Mouse (Mus musculus) embryonic facial prominence, embryonic 10.5 days (tissue): ENCODE measurements around the gene Gnao1. TPM values are rescaled to one million over a fixed set of nuclear protein-coding genes. Genes with fewer than 3 reads are reported as not detected.

ENCODE experiments used
- DNase-seq: peaks from one replicate; pipeline ENCODE4 v3.0.0-alpha.2; 2017; ENCODE audit warnings: low spot score
- H3K27ac ChIP-seq: fragments of 300-500 bp; sonication (generic); replicated peaks from 2 replicates; pipeline ENCODE4 v1.5.1; 2016; ENCODE audit warnings: mild to moderate bottlenecking
- H3K27me3 ChIP-seq: fragments of 300-500 bp; sonication (generic); replicated peaks from 2 replicates; pipeline ENCODE4 v1.6.1; 2016; ENCODE audit warnings: low read depth, mild to moderate bottlenecking; ENCODE audit not compliant: poor library complexity, severe bottlenecking
- H3K36me3 ChIP-seq: fragments of 300-500 bp; sonication (generic); replicated peaks from 2 replicates; pipeline ENCODE4 v1.6.1; 2016; ENCODE audit warnings: mild to moderate bottlenecking, moderate library complexity
- H3K4me1 ChIP-seq: fragments of 300-500 bp; sonication (generic); 2 replicates; pipeline ENCODE4 v1.6.1; 2016
- H3K4me3 ChIP-seq: fragments of 300-500 bp; sonication (generic); 2 replicates; pipeline ENCODE4 v1.5.1; 2016; ENCODE audit warnings: mild to moderate bottlenecking, moderate library complexity
- H3K9me3 ChIP-seq: fragments of 300-500 bp; sonication (generic); 2 replicates; pipeline ENCODE4 v1.6.1; 2016; ENCODE audit warnings: mild to moderate bottlenecking
- WGBS: fragments of 180-500 bp; shearing (Covaris S2); methylation state at CpG from one replicate; pipeline ENCODE4 v1.1.7; 2016; 5-methylcytosine and 5-hydroxymethylcytosine counted together
- polyA plus RNA-seq: library from polyadenylated mRNA; unstranded; fragments of >200 nt; fragmentation: Nextera tagmentation; extraction: Ambion mirVana; gene quantifications from 2 replicates; pipeline ENCODE4 v1.2.1, GENCODE M21; 2016

Gnao1 gene
- polyA plus RNA-seq, 1 experiment from 2014 or later = 8.6 TPM

GRCm38 (mm10) chr8:93971451-93971850 is 161.7 kb downstream of the Gnao1 start:
- no peak for DNase-seq
- H3K36me3 ChIP-seq = peaks cover 68% of the 10 kb centered on the region
- no peaks in the 10 kb centered on the region for H3K27me3 ChIP-seq
- WGBS = 92% methylated on average over 10 of the region's 10 CpGs
- no peak overlapping the region for H3K27ac ChIP-seq
- peaks cover 22% of the 10 kb centered on the region for H3K4me1 ChIP-seq
- H3K9me3 ChIP-seq = no peaks in the 10 kb centered on the region
- H3K4me3 ChIP-seq = no peak overlapping the region

DNA sequence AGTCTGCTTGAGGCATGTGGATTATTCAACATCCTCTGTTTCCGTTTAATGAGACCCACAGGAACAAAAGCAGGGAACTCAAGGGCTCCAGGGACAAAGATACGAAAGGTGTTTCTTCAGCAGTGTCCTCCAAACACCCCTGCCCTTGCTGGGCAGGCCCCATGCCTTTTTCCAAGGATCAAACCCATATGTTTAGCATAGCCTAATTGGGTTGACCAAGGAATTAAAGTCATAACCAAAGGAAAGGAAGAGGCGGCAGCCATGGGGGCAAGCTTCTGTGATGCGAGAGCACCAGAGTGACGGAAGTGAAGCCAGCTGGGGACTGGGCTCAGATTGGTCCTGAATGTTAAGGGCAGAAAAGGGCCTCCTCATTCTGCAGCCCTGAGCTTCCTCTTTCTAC is 162.4 kb downstream of the Gnao1 start:
- H3K4me3 ChIP-seq = no peak overlapping the region
- H3K4me1 ChIP-seq = peaks cover 22% of the 10 kb centered on the region
- DNase-seq = no peak
- H3K9me3 ChIP-seq = no peaks in the 10 kb centered on the region
- H3K36me3 ChIP-seq = peaks cover 75% of the 10 kb centered on the region
- WGBS = 91% methylated on average over 5 of the region's 5 CpGs
- H3K27me3 ChIP-seq = no peaks in the 10 kb centered on the region
- no peak overlapping the region for H3K27ac ChIP-seq

- no peaks in the 10 kb centered on the region for H3K9me3 ChIP-seq
- DNase-seq = no peak
- peaks cover 85% of the 10 kb centered on the region for H3K36me3 ChIP-seq
- 87% methylated on average over 14 of the region's 14 CpGs for WGBS
- H3K4me1 ChIP-seq = peaks cover 17% of the 10 kb centered on the region
- H3K27me3 ChIP-seq = no peaks in the 10 kb centered on the region
- no peak overlapping the region for H3K4me3 ChIP-seq
- H3K27ac ChIP-seq = no peak overlapping the region
Measured at GRCm38 (mm10) chr8:93972971-93973734, 163.4 kb downstream of the Gnao1 start.

- 95% methylated on average over 13 of the region's 13 CpGs for WGBS
- Histone ChIP-seq H3K4me1 (peaks cover 10% of the 10 kb centered on the region), H3K27me3 (no peaks in the 10 kb centered on the region), H3K36me3 (peaks cover 92% of the 10 kb centered on the region), H3K9me3 (no peaks in the 10 kb centered on the region), H3K4me3 (no peak overlapping the region), H3K27ac (no peak overlapping the region)
- DNase-seq = no peak
Measured at GRCm38 (mm10) chr8:93973831-93974375, 164.1 kb downstream of the Gnao1 start.

GRCm38 (mm10) chr8:93974602-93975186 is 164.9 kb downstream of the Gnao1 start:
- H3K4me1 ChIP-seq = peaks cover 4% of the 10 kb centered on the region

DNA sequence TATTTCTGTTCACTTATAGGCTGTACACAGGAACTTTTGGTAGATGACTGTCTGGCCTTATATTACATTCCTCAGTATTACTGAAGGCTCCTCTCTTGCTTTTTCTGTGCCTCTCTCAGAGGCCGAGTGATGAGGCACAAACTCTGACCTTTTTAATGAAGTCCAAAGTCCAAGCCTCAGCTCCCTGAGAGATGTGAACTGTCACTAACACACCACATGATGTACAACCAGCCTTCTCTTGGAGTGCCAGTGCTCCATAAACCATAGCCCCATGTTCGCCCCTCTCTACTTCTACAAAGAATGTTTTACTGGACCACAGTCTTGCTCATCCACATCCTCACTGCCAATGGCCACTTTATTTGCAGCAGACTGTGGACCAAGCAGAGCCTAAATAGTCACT is 165.6 kb downstream of the Gnao1 start:
- Histone ChIP-seq H3K9me3 (no peaks in the 10 kb centered on the region), H3K27ac (no peak overlapping the region), H3K4me1 (no peaks in the 10 kb centered on the region), H3K4me3 (no peak overlapping the region), H3K36me3 (peaks cover 98% of the 10 kb centered on the region), H3K27me3 (no peaks in the 10 kb centered on the region)
- no peak for DNase-seq
- 86% methylated on average over 2 of the region's 2 CpGs for WGBS

More at GRCm38 (mm10) chr8:93974602-93975186, 164.9 kb downstream of the Gnao1 start:
- H3K27ac ChIP-seq = no peak overlapping the region
- no peak overlapping the region for H3K4me3 ChIP-seq
- 83% methylated on average over 11 of the region's 11 CpGs for WGBS
- H3K27me3 ChIP-seq = no peaks in the 10 kb centered on the region
- H3K9me3 ChIP-seq = no peaks in the 10 kb centered on the region
- peaks cover 98% of the 10 kb centered on the region for H3K36me3 ChIP-seq
- DNase-seq = no peak

- Histone ChIP-seq H3K27ac (no peak overlapping the region), H3K4me3 (no peak overlapping the region), H3K4me1 (no peaks in the 10 kb centered on the region), H3K27me3 (no peaks in the 10 kb centered on the region), H3K9me3 (no peaks in the 10 kb centered on the region), H3K36me3 (peaks cover 98% of the 10 kb centered on the region)
- WGBS = 91% methylated on average over 6 of the region's 6 CpGs
- DNase-seq = no peak
Measured at GRCm38 (mm10) chr8:93976446-93977211, 166.9 kb downstream of the Gnao1 start.

GRCm38 (mm10) chr8:93980141-93980540 is 170.4 kb downstream of the Gnao1 start:
- no peaks in the 10 kb centered on the region for H3K4me1 ChIP-seq
- H3K27ac ChIP-seq = no peak overlapping the region
- no peaks in the 10 kb centered on the region for H3K27me3 ChIP-seq
- WGBS = 93% methylated on average over 4 of the region's 4 CpGs
- no peak overlapping the region for H3K4me3 ChIP-seq
- no peak for DNase-seq
- peaks cover 99% of the 10 kb centered on the region for H3K36me3 ChIP-seq
- H3K9me3 ChIP-seq = no peaks in the 10 kb centered on the region

DNA sequence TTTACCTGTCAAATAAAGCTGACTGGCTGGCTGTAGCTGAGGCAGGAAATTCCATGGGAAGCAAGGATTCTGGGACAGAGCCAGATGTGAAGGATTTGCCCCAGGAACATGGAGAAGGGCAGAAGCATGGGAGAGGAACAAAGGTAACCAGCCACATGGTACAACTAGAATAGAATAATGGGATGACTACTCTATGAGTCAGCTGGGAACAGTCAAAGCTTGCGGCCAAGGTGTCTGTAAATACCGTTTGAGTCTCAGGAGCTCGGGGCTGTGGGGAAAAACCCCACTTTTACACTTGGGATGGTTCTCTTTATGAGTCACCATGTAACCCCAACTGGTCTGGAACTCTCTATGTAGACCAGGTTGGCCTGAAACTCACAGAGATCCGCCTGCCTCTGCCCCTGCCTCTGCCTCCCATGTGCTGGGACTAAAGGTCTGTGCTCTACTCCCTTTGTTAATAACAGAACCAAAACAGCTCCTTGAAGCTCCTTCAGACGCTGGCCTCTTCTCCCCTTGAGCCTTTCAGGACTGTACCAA is 172.0 kb downstream of the Gnao1 start:
- no peaks in the 10 kb centered on the region for H3K27me3 ChIP-seq
- no peak for DNase-seq
- WGBS = 93% methylated on average over 5 of the region's 5 CpGs
- H3K4me3 ChIP-seq = no peak overlapping the region
- H3K27ac ChIP-seq = no peak overlapping the region
- H3K36me3 ChIP-seq = peaks cover 96% of the 10 kb centered on the region
- H3K9me3 ChIP-seq = no peaks in the 10 kb centered on the region
- no peaks in the 10 kb centered on the region for H3K4me1 ChIP-seq

- H3K4me1 ChIP-seq = no peaks in the 10 kb centered on the region
- WGBS = 77% methylated on average over 3 of the region's 3 CpGs
- no peak overlapping the region for H3K27ac ChIP-seq
- DNase-seq = no peak
- H3K36me3 ChIP-seq = peaks cover 89% of the 10 kb centered on the region
- H3K4me3 ChIP-seq = no peak overlapping the region
- no peaks in the 10 kb centered on the region for H3K27me3 ChIP-seq
- H3K9me3 ChIP-seq = no peaks in the 10 kb centered on the region
Measured at GRCm38 (mm10) chr8:93983827-93984226, 174.1 kb downstream of the Gnao1 start.

DNA sequence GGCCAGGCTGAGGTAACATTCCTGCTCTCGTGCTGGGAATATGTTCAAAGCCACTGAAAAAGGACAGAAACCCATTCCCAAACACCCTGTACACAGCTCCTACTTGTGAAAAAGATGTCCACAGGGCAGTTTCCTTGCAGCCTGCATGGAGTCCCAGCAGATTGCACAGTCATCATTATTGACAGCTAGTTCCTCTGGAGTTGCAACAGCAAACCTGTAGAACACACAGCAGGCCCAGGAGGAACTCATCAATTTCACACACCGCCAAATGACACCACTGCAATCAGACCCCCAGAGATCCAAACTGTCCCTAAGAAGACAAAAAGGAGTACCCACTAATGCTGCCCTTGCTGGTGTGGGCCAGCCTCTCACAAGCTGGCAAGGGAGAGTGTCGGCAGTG is 175.0 kb downstream of the Gnao1 start:
- Histone ChIP-seq H3K4me3 (no peak overlapping the region), H3K27me3 (no peaks in the 10 kb centered on the region), H3K27ac (no peak overlapping the region), H3K4me1 (no peaks in the 10 kb centered on the region), H3K36me3 (peaks cover 88% of the 10 kb centered on the region), H3K9me3 (no peaks in the 10 kb centered on the region)
- 93% methylated on average over 3 of the region's 3 CpGs for WGBS
- no peak for DNase-seq

- H3K4me3 ChIP-seq = no peak overlapping the region
- no peaks in the 10 kb centered on the region for H3K4me1 ChIP-seq
- no peak for DNase-seq
- peaks cover 8% of the 10 kb centered on the region; the same call in 1 of the 2 replicates for H3K9me3 ChIP-seq
- no peak overlapping the region for H3K27ac ChIP-seq
- no peaks in the 10 kb centered on the region for H3K27me3 ChIP-seq
- peaks cover 74% of the 10 kb centered on the region for H3K36me3 ChIP-seq
- WGBS = 94% methylated on average over 4 of the region's 4 CpGs
Measured at GRCm38 (mm10) chr8:93989739-93990138, 180.0 kb downstream of the Gnao1 start.
